Mouse (Mus musculus) spleen, postnatal 10 days (tissue): ENCODE data around the gene Adi1.

ENCODE experiments used
- DNase-seq, 2 experiments: peaks; one replicate each; pipeline ENCODE4 v3.0.0; 2021 to 2022; ENCODE audit warnings: low spot score in 2 of 2

Gene Adi1

GRCm38 (mm10) chr12:28694231-28694630 lies 19.2 kb downstream of the Adi1 start:
- no peak for DNase-seq

- no peak for DNase-seq
Observed at GRCm38 (mm10) chr12:28694776-28695175, 19.7 kb downstream of the Adi1 start.

GRCm38 (mm10) chr12:28697821-28698595 lies 23.0 kb downstream of the Adi1 start:
- DNase-seq: no peak

- no peak for DNase-seq
Observed at GRCm38 (mm10) chr12:28699086-28699485, 24.1 kb downstream of the Adi1 start.

GRCm38 (mm10) chr12:28699656-28700055 lies 24.6 kb downstream of the Adi1 start:
- DNase-seq: peak; percentile 54 to 76

GRCm38 (mm10) chr12:28700101-28700511 lies 25.1 kb downstream of the Adi1 start:
- peak in 1 of 2 experiments; percentile 7 for DNase-seq

- no peak for DNase-seq
Observed at GRCm38 (mm10) chr12:28700561-28701025, 25.6 kb downstream of the Adi1 start.

- no peak for DNase-seq
Observed at GRCm38 (mm10) chr12:28701302-28701701, 26.3 kb downstream of the Adi1 start.

GRCm38 (mm10) chr12:28704381-28704780 lies 29.4 kb downstream of the Adi1 start:
- no peak for DNase-seq

GRCm38 (mm10) chr12:28705204-28705603 lies 30.2 kb downstream of the Adi1 start:
- no peak for DNase-seq

- DNase-seq: no peak
Observed at GRCm38 (mm10) chr12:28708154-28708553, 33.1 kb downstream of the Adi1 start.

- no peak for DNase-seq
Observed at GRCm38 (mm10) chr12:28710566-28711185, 35.6 kb downstream of the Adi1 start.

- DNase-seq: no peak
Observed at GRCm38 (mm10) chr12:28714822-28715632, 40.0 kb downstream of the Adi1 start.

- DNase-seq: no peak
Observed at GRCm38 (mm10) chr12:28717066-28717465, 42.0 kb downstream of the Adi1 start.

- no peak for DNase-seq
Observed at GRCm38 (mm10) chr12:28718106-28718505, 43.1 kb downstream of the Adi1 start.

- no peak for DNase-seq
Observed at GRCm38 (mm10) chr12:28724366-28724765, 49.3 kb downstream of the Adi1 start.

- DNase-seq: no peak
Observed at GRCm38 (mm10) chr12:28726204-28726603, 51.2 kb downstream of the Adi1 start.

GRCm38 (mm10) chr12:28727061-28727460 lies 52.0 kb downstream of the Adi1 start:
- DNase-seq: no peak
